Mouse (Mus musculus): Measurements from ENCODE around the gene Col8a2. TPM values are rescaled to one million over a fixed set of nuclear protein-coding genes. Genes with fewer than 3 reads are reported as not detected.

Col8a2 gene
- polyA plus RNA-seq, 1 experiment from 2014 or later = 7.6 TPM

GRCm38 (mm10) chr4:126310344-126310743, 23.8 kb downstream of the Col8a2 start:
- no peaks in the 10 kb centered on the region for H3K9me3 ChIP-seq
- H3K4me3 ChIP-seq = no peak overlapping the region
- H3K4me2 ChIP-seq = no peak overlapping the region
- peaks cover 17% of the 10 kb centered on the region for H3K27me3 ChIP-seq
- H3K9ac ChIP-seq = peak overlapping the region; percentile 39; the same call in 1 of the 2 replicates
- peaks cover 11% of the 10 kb centered on the region for H3K4me1 ChIP-seq (replicated peaks)
- no peak overlapping the region for H3K27ac ChIP-seq
- 79% methylated on average over 7 of the region's 7 CpGs for WGBS
- peaks cover 10% of the 10 kb centered on the region; the same call in 1 of the 2 replicates for H3K36me3 ChIP-seq
- no peak for ATAC-seq (ENCODE audit: low FRiP score)

- ATAC-seq (ENCODE audit: low FRiP score) = no peak
- Histone ChIP-seq H3K27me3 (peaks cover 15% of the 10 kb centered on the region), H3K27ac (no peak overlapping the region; the same call in 1 of the 2 replicates), H3K9me3 (no peaks in the 10 kb centered on the region), H3K4me2 (no peak overlapping the region), H3K36me3 (peaks cover 23% of the 10 kb centered on the region), H3K9ac (0 out of 2 replicates have a peak overlapping the region, but pooled peaks have one; percentile 39), H3K4me1 (replicated peaks) (peaks cover 11% of the 10 kb centered on the region), H3K4me3 (no peak overlapping the region)
- WGBS = 91% methylated on average over 16 of the region's 16 CpGs
Measured at GRCm38 (mm10) chr4:126311566-126312200, 25.1 kb downstream of the Col8a2 start.

GRCm38 (mm10) chr4:126313202-126313601, 26.6 kb downstream of the Col8a2 start:
- no peak overlapping the region for H3K27ac ChIP-seq

GRCm38 (mm10) chr4:126314393-126314792, 27.8 kb downstream of the Col8a2 start:
- H3K27ac ChIP-seq = no peak overlapping the region
- H3K36me3 ChIP-seq = peaks cover 48% of the 10 kb centered on the region
- H3K9me3 ChIP-seq = no peaks in the 10 kb centered on the region

More at GRCm38 (mm10) chr4:126313202-126313601, 26.6 kb downstream of the Col8a2 start:
- H3K27me3 ChIP-seq = 0 out of 2 replicates have a peak, but pooled peaks cover 8% of the 10 kb centered on the region
- no peak for ATAC-seq (ENCODE audit: low FRiP score)
- H3K4me1 ChIP-seq (replicated peaks) = peaks cover 11% of the 10 kb centered on the region
- peaks cover 38% of the 10 kb centered on the region for H3K36me3 ChIP-seq
- H3K9me3 ChIP-seq = no peaks in the 10 kb centered on the region
- 37% methylated on average over 5 of the region's 5 CpGs for WGBS
- no peak overlapping the region for H3K4me2 ChIP-seq
- H3K4me3 ChIP-seq = no peak overlapping the region
- no peak overlapping the region for H3K9ac ChIP-seq

GRCm38 (mm10) chr4:126315931-126316330, 29.3 kb downstream of the Col8a2 start:
- Histone ChIP-seq H3K4me1 (replicated peaks) (peaks cover 18% of the 10 kb centered on the region), H3K9ac (no peak overlapping the region), H3K4me3 (no peak overlapping the region), H3K27me3 (no peaks in the 10 kb centered on the region), H3K36me3 (peaks cover 53% of the 10 kb centered on the region), H3K27ac (no peak overlapping the region), H3K4me2 (no peak overlapping the region), H3K9me3 (no peaks in the 10 kb centered on the region)
- ATAC-seq (ENCODE audit: low FRiP score) = no peak
- WGBS = 44% methylated on average over 5 of the region's 5 CpGs

More at GRCm38 (mm10) chr4:126314393-126314792, 27.8 kb downstream of the Col8a2 start:
- WGBS = 57% methylated on average over 10 of the region's 10 CpGs
- Histone ChIP-seq H3K27me3 (no peaks in the 10 kb centered on the region), H3K4me1 (replicated peaks) (peaks cover 12% of the 10 kb centered on the region), H3K4me2 (no peak overlapping the region), H3K9ac (peak overlapping the region; percentile 36; the same call in 1 of the 2 replicates), H3K4me3 (no peak overlapping the region)
- no peak for ATAC-seq (ENCODE audit: low FRiP score)

- no peak for ATAC-seq (ENCODE audit: low FRiP score)
- WGBS = 92% methylated on average over 13 of the region's 13 CpGs
Measured at GRCm38 (mm10) chr4:126316443-126317040, 29.9 kb downstream of the Col8a2 start.

GRCm38 (mm10) chr4:126319806-126320205, 33.2 kb downstream of the Col8a2 start:
- H3K4me2 ChIP-seq = no peak overlapping the region
- 87% methylated on average over 6 of the region's 6 CpGs for WGBS

More at GRCm38 (mm10) chr4:126316443-126317040, 29.9 kb downstream of the Col8a2 start:
- Histone ChIP-seq H3K27ac (no peak overlapping the region), H3K9ac (peak overlapping the region; percentile 5; the same call in 1 of the 2 replicates), H3K4me1 (replicated peaks) (peaks cover 19% of the 10 kb centered on the region), H3K4me2 (no peak overlapping the region), H3K9me3 (no peaks in the 10 kb centered on the region), H3K4me3 (no peak overlapping the region), H3K27me3 (no peaks in the 10 kb centered on the region), H3K36me3 (peaks cover 53% of the 10 kb centered on the region)

GRCm38 (mm10) chr4:126321111-126321853, 34.7 kb downstream of the Col8a2 start, which contains the start of gene Adprhl2:
TSS of gene Adprhl2 (minus strand) at chr4:126321703.
- peak within 1 kb of the TSS; percentile 90 for H3K27ac ChIP-seq
- peak within 1 kb of the TSS; percentile 94 for H3K4me2 ChIP-seq
- peaks cover 37% of the 10 kb centered on the region for H3K4me1 ChIP-seq (replicated peaks)
- H3K36me3 ChIP-seq = peaks cover 34% of the 10 kb centered on the region
- ATAC-seq (ENCODE audit: low FRiP score) = peak; percentile 83
- peak within 1 kb of the TSS; percentile 80 for H3K4me3 ChIP-seq
- H3K9ac ChIP-seq = peak within 1 kb of the TSS; percentile 91
- no peaks in the 10 kb centered on the region for H3K9me3 ChIP-seq
- under 1% methylated on average over 80 of the region's 80 CpGs for WGBS
- H3K27me3 ChIP-seq = peaks cover 36% of the 10 kb centered on the region

More at GRCm38 (mm10) chr4:126319806-126320205, 33.2 kb downstream of the Col8a2 start:
- H3K36me3 ChIP-seq = peaks cover 46% of the 10 kb centered on the region
- H3K4me1 ChIP-seq (replicated peaks) = peaks cover 28% of the 10 kb centered on the region
- no peak overlapping the region for H3K9ac ChIP-seq
- no peak overlapping the region for H3K4me3 ChIP-seq
- no peak overlapping the region for H3K27ac ChIP-seq
- no peak for ATAC-seq (ENCODE audit: low FRiP score)
- peaks cover 24% of the 10 kb centered on the region for H3K27me3 ChIP-seq
- H3K9me3 ChIP-seq = no peaks in the 10 kb centered on the region

GRCm38 (mm10) chr4:126321854-126322511, 35.4 kb downstream of the Col8a2 start:
- Histone ChIP-seq H3K4me1 (replicated peaks) (peaks cover 37% of the 10 kb centered on the region), H3K27ac (no peak overlapping the region), H3K9me3 (no peaks in the 10 kb centered on the region), H3K4me2 (peak overlapping the region; percentile 94), H3K4me3 (peak overlapping the region; percentile 80), H3K9ac (peak overlapping the region; percentile 14; the same call in 1 of the 2 replicates), H3K27me3 (peaks cover 39% of the 10 kb centered on the region), H3K36me3 (peaks cover 27% of the 10 kb centered on the region)
- 57% methylated on average over 28 of the region's 28 CpGs for WGBS
- peak; percentile 22; the same call in 1 of the 2 replicates for ATAC-seq (ENCODE audit: low FRiP score)

- Histone ChIP-seq H3K9me3 (no peaks in the 10 kb centered on the region), H3K27ac (no peak overlapping the region), H3K4me2 (no peak overlapping the region), H3K36me3 (peaks cover 20% of the 10 kb centered on the region), H3K9ac (no peak overlapping the region), H3K4me1 (replicated peaks) (peaks cover 37% of the 10 kb centered on the region), H3K4me3 (no peak overlapping the region), H3K27me3 (peaks cover 39% of the 10 kb centered on the region)
- WGBS = 96% methylated on average over 13 of the region's 13 CpGs
- no peak for ATAC-seq (ENCODE audit: low FRiP score)
Measured at GRCm38 (mm10) chr4:126322646-126323045, 36.1 kb downstream of the Col8a2 start.

- H3K9me3 ChIP-seq = no peaks in the 10 kb centered on the region
- no peak overlapping the region for H3K27ac ChIP-seq
- H3K36me3 ChIP-seq = 0 out of 2 replicates have a peak, but pooled peaks cover under 1% of the 10 kb centered on the region
- peaks cover 39% of the 10 kb centered on the region for H3K27me3 ChIP-seq
- H3K4me1 ChIP-seq (replicated peaks) = peaks cover 30% of the 10 kb centered on the region
- peak overlapping the region; percentile 36 for H3K9ac ChIP-seq
- no peak for ATAC-seq (ENCODE audit: low FRiP score)
- 0 out of 2 replicates have a peak overlapping the region, but pooled peaks have one; percentile 20 for H3K4me2 ChIP-seq
- H3K4me3 ChIP-seq = no peak overlapping the region
- WGBS = 26% methylated on average over 13 of the region's 13 CpGs
Measured at GRCm38 (mm10) chr4:126324861-126325260, 38.3 kb downstream of the Col8a2 start.

Measured in hindbrain, embryonic 13.5 days (tissue).